Mouse (Mus musculus) thymus, adult 2 months (tissue): ENCODE results near the gene Esyt3.

Experiments used
- CTCF ChIP-seq: fragments of 200-500 bp; IDR thresholded peaks from 2 replicates; pipeline ENCODE4 v1.5.1; 2012; ENCODE audit warnings: mild to moderate bottlenecking, control low read depth, low read length, moderate library complexity, borderline replicate concordance; ENCODE audit not compliant: control insufficient read depth, poor library complexity, insufficient read depth; ENCODE audit errors: extremely low read depth
- POLR2A ChIP-seq: fragments of 200-500 bp; IDR thresholded peaks from 2 replicates; pipeline ENCODE4 v1.6.1; 2012; ENCODE audit warnings: mild to moderate bottlenecking, low read length, control low read depth, moderate library complexity; ENCODE audit not compliant: control insufficient read depth, poor library complexity, insufficient read depth; ENCODE audit errors: extremely low read depth

DNA sequence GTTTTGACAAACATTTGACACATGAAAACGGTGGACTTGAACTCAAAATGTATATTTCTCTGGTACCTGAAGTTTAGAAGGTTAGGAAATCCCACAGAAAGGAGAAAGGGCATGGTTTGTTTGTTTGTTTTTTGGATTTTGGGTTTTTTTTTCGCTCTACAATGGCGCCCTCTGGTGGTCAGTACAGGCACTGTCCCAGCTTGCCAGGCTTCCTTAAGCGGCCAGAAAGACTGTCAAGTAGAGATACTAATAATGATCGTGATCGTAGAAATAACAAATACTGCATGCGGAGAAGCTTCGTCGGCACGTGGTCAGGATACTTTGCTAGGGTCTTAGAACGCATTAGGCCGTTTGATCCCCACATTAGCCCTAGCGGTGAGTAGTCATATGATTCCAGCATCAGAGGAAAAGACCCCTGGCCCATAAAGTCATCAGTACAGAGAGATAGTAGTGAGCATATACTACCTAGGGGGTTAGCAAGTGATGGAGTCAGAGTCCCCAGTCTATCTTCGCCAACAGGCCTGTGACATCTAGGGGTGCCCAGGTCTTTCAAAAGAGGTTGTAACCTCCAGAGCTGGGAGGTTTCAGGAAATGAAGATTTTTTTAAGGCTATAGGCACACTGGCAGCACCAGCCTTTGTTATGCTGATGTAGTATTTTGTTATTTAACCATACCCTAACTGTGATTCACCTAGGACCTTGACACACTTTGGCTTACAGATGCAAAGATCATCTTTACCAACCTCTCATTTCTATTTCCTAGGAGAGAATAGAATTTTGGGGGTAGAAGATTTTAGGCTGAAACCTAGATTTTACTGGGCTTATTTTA is 18.4 kb upstream of the Esyt3 start:
- TF ChIP-seq CTCF (no peak), POLR2A (no peak)
